In genomic region chr4:59859693-59860425, GRCm38 (mm10) we compare ENCODE assay signal across 9 mouse cellular contexts. TPM values are rescaled to one million over a fixed set of nuclear protein-coding genes. Genes with fewer than 3 reads are reported as not detected.
DNase-seq lines count a peak whose midpoint lies in the region; ATAC-seq and TF ChIP-seq lines count a peak whose summit lies in the region.
"Had no signal": no experiment of that assay in that cellular context is flagged by ENCODE, and none has a peak within 500 bp of the region (broad histone marks: within the 10 kb centered on the region; RNA-seq: fewer than 3 reads in every experiment).

No protein-coding gene starts in this region.

- no peak overlapping the region for H3K27ac ChIP-seq in heart, postnatal 0 days (ENCODE audit: low read depth)
- no peak overlapping the region for H3K27ac ChIP-seq in hindbrain, postnatal 0 days
- no peak overlapping the region for H3K27ac ChIP-seq in liver, embryonic 11.5 days (ENCODE audit: low read depth, low read length)

- H3K4me3 ChIP-seq in heart, postnatal 0 days (ENCODE audit: low read depth, low read length): no peak overlapping the region
- H3K4me3 ChIP-seq in hindbrain, postnatal 0 days (ENCODE audit: low read length): no peak overlapping the region
- H3K4me3 ChIP-seq in liver, embryonic 11.5 days (ENCODE audit: low read depth, low read length): no peak overlapping the region

- H3K4me2 ChIP-seq in heart, postnatal 0 days (ENCODE audit: low read depth, low read length): no peak overlapping the region
- H3K4me2 ChIP-seq in hindbrain, postnatal 0 days (ENCODE audit: low read depth, low read length): no peak overlapping the region
- H3K4me2 ChIP-seq in liver, embryonic 11.5 days: no peak overlapping the region

- ATAC-seq in heart, postnatal 0 days (ENCODE audit: insufficient read depth, low read depth): peak; percentile 34; the same call in 1 of the 2 replicates
- peak; percentile 74 for ATAC-seq in hindbrain, postnatal 0 days
- ATAC-seq in liver, embryonic 11.5 days (replicated peaks; ENCODE audit: low FRiP score): no peak

- TF ChIP-seq CTCF in heart, postnatal 0 days (IDR thresholded peaks at IDR 0.05; ENCODE audit: low read depth): no peak
- 0 out of 2 replicates have a peak, but pooled peaks have one; percentile 3 for TF ChIP-seq CTCF in hindbrain, postnatal 0 days (IDR thresholded peaks at IDR 0.05; ENCODE audit: low read depth)

- H3K27me3 ChIP-seq in heart, postnatal 0 days (ENCODE audit: control insufficient read depth, insufficient read depth, low read length): no peaks in the 10 kb centered on the region
- no peaks in the 10 kb centered on the region for H3K27me3 ChIP-seq in hindbrain, postnatal 0 days (ENCODE audit: insufficient read depth, low read length)
- H3K27me3 ChIP-seq in liver, embryonic 11.5 days (replicated peaks; ENCODE audit: control insufficient read depth, insufficient read depth, low read length): no peaks in the 10 kb centered on the region

- no peak for TF ChIP-seq EP300 in heart, postnatal 0 days (IDR thresholded peaks at IDR 0.05; ENCODE audit: low read depth)

- peaks cover 9% of the 10 kb centered on the region for H3K36me3 ChIP-seq in heart, postnatal 0 days (replicated peaks; ENCODE audit: control insufficient read depth, insufficient read depth, low read length)
- peaks cover 6% of the 10 kb centered on the region; the same call in 1 of the 2 replicates for H3K36me3 ChIP-seq in hindbrain, postnatal 0 days (ENCODE audit: insufficient read depth, low read length)
- H3K36me3 ChIP-seq in liver, embryonic 11.5 days (ENCODE audit: control insufficient read depth, insufficient read depth, low read length): no peaks in the 10 kb centered on the region

- H3K9me3 ChIP-seq in heart, postnatal 0 days (replicated peaks; ENCODE audit: control insufficient read depth, low read length): no peaks in the 10 kb centered on the region
- H3K9me3 ChIP-seq in hindbrain, postnatal 0 days (ENCODE audit: low read length): no peaks in the 10 kb centered on the region
- H3K9me3 ChIP-seq in liver, embryonic 11.5 days (ENCODE audit: control insufficient read depth, low read length): no peaks in the 10 kb centered on the region

- peaks cover 3% of the 10 kb centered on the region; the same call in 1 of the 2 replicates for H3K4me1 ChIP-seq in heart, postnatal 0 days (ENCODE audit: control insufficient read depth, insufficient read depth)
- H3K4me1 ChIP-seq in hindbrain, postnatal 0 days (ENCODE audit: insufficient read depth, low read length): no peaks in the 10 kb centered on the region; the same call in 1 of the 2 replicates
- H3K4me1 ChIP-seq in liver, embryonic 11.5 days (replicated peaks; ENCODE audit: control insufficient read depth, insufficient read depth, low read length): peaks cover 11% of the 10 kb centered on the region

- intact Hi-C loops in heart, postnatal 25 days (cut with DNase I): loop anchor here (10.0 kb wide), 1 partner anchor 495 kb away; no protein-coding TSS in a partner anchor
- intact Hi-C loops in gastrocnemius, postnatal 36 days (cut with DNase I): no loop called here

- no peak for DNase-seq in heart, postnatal 0 days (ENCODE audit: low spot score)
- DNase-seq in heart, postnatal 25 days (ENCODE audit: low spot score): no peak
- DNase-seq in brain, adult 2 months (ENCODE audit: low read depth, low spot score): peak; percentile 86
- DNase-seq in hindbrain, postnatal 0 days (ENCODE audit: low spot score): no peak
- peak; percentile 34 for DNase-seq in lung, postnatal 25 days (ENCODE audit: low spot score)
- no peak for DNase-seq in liver, embryonic 11.5 days (ENCODE audit: low spot score)
- no peak for DNase-seq in layer of hippocampus, adult 18-20 months (ENCODE audit: low spot score in 2 of 2)
- no peak for DNase-seq in gastrocnemius, postnatal 36 days
- DNase-seq: thymus, adult 18-20 months had no signal

- WGBS in heart, postnatal 0 days: 67% methylated on average over 16 of the region's 16 CpGs
- WGBS in hindbrain, postnatal 0 days: 54% methylated on average over 16 of the region's 16 CpGs
- 74% methylated on average over 16 of the region's 16 CpGs for WGBS in liver, embryonic 11.5 days

- H3K9ac ChIP-seq in heart, postnatal 0 days (replicated peaks; ENCODE audit: low read depth, low read length): no peak overlapping the region
- no peak overlapping the region for H3K9ac ChIP-seq in hindbrain, postnatal 0 days (replicated peaks; ENCODE audit: low read length)
- no peak overlapping the region for H3K9ac ChIP-seq in liver, embryonic 11.5 days (ENCODE audit: low read depth, low read length)

RNA-seq across cellular contexts. Expression of gene Snx30, which starts 54.2 kb away (rescaled TPM):
- 3.7 and 4.5 TPM in 2 replicates for total RNA-seq in heart, postnatal 0 days (2014; rRNA removed; ENCODE audit: low replicate concordance)
- 2.9 and 3.3 TPM in 2 replicates for polyA plus RNA-seq in heart, postnatal 0 days (2015; fragmentation: Nextera tagmentation; extraction: Ambion mirVana)
- total RNA-seq in heart, postnatal 25 days (2021): 1 to 10 TPM; 6.0 to 7.9 TPM
- 31.2 and 34.1 TPM in 2 replicates for total RNA-seq in hindbrain, postnatal 0 days (2014; rRNA removed)
- 15.8 and 18.3 TPM in 2 replicates for polyA plus RNA-seq in hindbrain, postnatal 0 days (2015; fragmentation: Nextera tagmentation; extraction: Ambion mirVana)
- 5.7 and 6.5 TPM in 2 replicates for polyA plus RNA-seq in liver, embryonic 11.5 days (2014; fragmentation: Nextera tagmentation; extraction: Ambion mirVana)
- 10 to 100 TPM; 39.2 to 41.7 TPM for total RNA-seq in layer of hippocampus, adult 18-20 months (2021)
- total RNA-seq in gastrocnemius, postnatal 36 days (2021): 1 to 10 TPM; 2.4 to 3.4 TPM

RNA-seq across cellular contexts. Expression of gene Slc46a2, which starts 55.0 kb away (rescaled TPM):
- total RNA-seq in heart, postnatal 0 days (2014; rRNA removed; ENCODE audit: low replicate concordance): 0.35 and 2.5 TPM in 2 replicates
- 0.10 and 0.14 TPM in 2 replicates for polyA plus RNA-seq in heart, postnatal 0 days (2015; fragmentation: Nextera tagmentation; extraction: Ambion mirVana)
- under 1 TPM; 0.44 to 0.48 TPM for total RNA-seq in heart, postnatal 25 days (2021)
- total RNA-seq in hindbrain, postnatal 0 days (2014; rRNA removed): not detected in 2 replicates
- 0.05 TPM in 1 of 2 replicates, not detected in the other for polyA plus RNA-seq in hindbrain, postnatal 0 days (2015; fragmentation: Nextera tagmentation; extraction: Ambion mirVana)
- polyA plus RNA-seq in liver, embryonic 11.5 days (2014; fragmentation: Nextera tagmentation; extraction: Ambion mirVana): not detected in 2 replicates
- not detected for total RNA-seq in layer of hippocampus, adult 18-20 months (2021)
- total RNA-seq in gastrocnemius, postnatal 36 days (2021): under 1 TPM in 1 of 2 experiments, not detected in 1; 0.15 TPM

RNA-seq across cellular contexts. Expression of gene Inip, which starts 58.5 kb away (rescaled TPM):
- total RNA-seq in heart, postnatal 0 days (2014; rRNA removed; ENCODE audit: low replicate concordance): 10.3 and 17.3 TPM in 2 replicates
- polyA plus RNA-seq in heart, postnatal 0 days (2015; fragmentation: Nextera tagmentation; extraction: Ambion mirVana): 23.6 and 25.2 TPM in 2 replicates
- 10 to 100 TPM in 1 of 2 experiments, 1 to 10 TPM in 1; 9.3 to 10.9 TPM for total RNA-seq in heart, postnatal 25 days (2021)
- 20.3 and 20.7 TPM in 2 replicates for total RNA-seq in hindbrain, postnatal 0 days (2014; rRNA removed)
- polyA plus RNA-seq in hindbrain, postnatal 0 days (2015; fragmentation: Nextera tagmentation; extraction: Ambion mirVana): 40.2 and 40.5 TPM in 2 replicates
- 49.9 and 53.8 TPM in 2 replicates for polyA plus RNA-seq in liver, embryonic 11.5 days (2014; fragmentation: Nextera tagmentation; extraction: Ambion mirVana)
- total RNA-seq in layer of hippocampus, adult 18-20 months (2021): 10 to 100 TPM; 25.0 TPM
- total RNA-seq in gastrocnemius, postnatal 36 days (2021): 1 to 10 TPM; 1.9 to 3.9 TPM

Comparison
In these comparisons a context has a peak if more than half of its experiments do, and no peak if none do; other contexts are left out.
1. DNase-seq: peak in brain, adult 2 months (single experiment) and lung, postnatal 25 days (single experiment); none in heart, postnatal 0 days (single experiment), heart, postnatal 25 days (single experiment), hindbrain, postnatal 0 days (single experiment), liver, embryonic 11.5 days (single experiment), layer of hippocampus, adult 18-20 months (0 of 2) and gastrocnemius, postnatal 36 days (0 of 2).